Mouse (Mus musculus): ENCODE measurements around the gene Ppy. TPM values are rescaled to one million over a fixed set of nuclear protein-coding genes. Genes with fewer than 3 reads are reported as not detected.

Gene Ppy
- polyA plus RNA-seq, 1 experiment from 2014 or later, result not detected

GRCm38 (mm10) chr11:102117386-102117785, 16.3 kb upstream of the Ppy start:
- 74% methylated on average over 6 of the region's 6 CpGs for WGBS
- H3K4me1 ChIP-seq, result no peaks in the 10 kb centered on the region
- H3K9ac ChIP-seq, result no peak overlapping the region
- H3K27ac ChIP-seq (replicated peaks), result no peak overlapping the region
- no peaks in the 10 kb centered on the region for H3K9me3 ChIP-seq (replicated peaks)
- peaks cover 6% of the 10 kb centered on the region; the same call in 1 of the 2 replicates for H3K27me3 ChIP-seq
- no peak for ATAC-seq (ENCODE audit: insufficient number of reproducible peaks, low FRiP score, low TSS enrichment, low read depth)
- H3K36me3 ChIP-seq, result no peaks in the 10 kb centered on the region
- no peak overlapping the region for H3K4me3 ChIP-seq (replicated peaks)
- no peak overlapping the region for H3K4me2 ChIP-seq (replicated peaks)

DNA sequence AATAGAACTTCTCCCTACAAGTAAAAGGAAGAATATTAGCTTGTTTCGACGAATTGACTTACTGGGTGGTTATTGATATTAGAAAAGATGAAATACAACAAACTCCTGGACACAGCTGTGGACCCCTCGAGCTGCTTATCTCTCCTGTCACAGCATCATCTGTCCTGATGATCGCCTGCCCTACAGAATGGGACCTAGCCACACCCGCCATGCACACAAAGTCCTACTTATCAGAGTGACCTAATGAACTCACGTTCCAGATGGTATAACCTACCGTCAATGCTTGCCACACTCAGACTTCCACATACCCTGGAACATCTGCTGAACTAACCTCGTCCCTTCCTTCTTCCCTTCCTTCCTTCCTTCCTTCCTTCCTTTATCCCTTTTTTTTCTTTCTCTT, 15.1 kb upstream of the Ppy start:
- Histone ChIP-seq H3K27me3 (peaks cover 6% of the 10 kb centered on the region; the same call in 1 of the 2 replicates), H3K4me2 (replicated peaks) (no peak overlapping the region), H3K9me3 (replicated peaks) (no peaks in the 10 kb centered on the region), H3K9ac (no peak overlapping the region), H3K4me3 (replicated peaks) (no peak overlapping the region), H3K36me3 (no peaks in the 10 kb centered on the region), H3K27ac (replicated peaks) (no peak overlapping the region), H3K4me1 (no peaks in the 10 kb centered on the region)
- WGBS, result 72% methylated on average over 8 of the region's 8 CpGs
- ATAC-seq (ENCODE audit: insufficient number of reproducible peaks, low FRiP score, low TSS enrichment, low read depth), result no peak

DNA sequence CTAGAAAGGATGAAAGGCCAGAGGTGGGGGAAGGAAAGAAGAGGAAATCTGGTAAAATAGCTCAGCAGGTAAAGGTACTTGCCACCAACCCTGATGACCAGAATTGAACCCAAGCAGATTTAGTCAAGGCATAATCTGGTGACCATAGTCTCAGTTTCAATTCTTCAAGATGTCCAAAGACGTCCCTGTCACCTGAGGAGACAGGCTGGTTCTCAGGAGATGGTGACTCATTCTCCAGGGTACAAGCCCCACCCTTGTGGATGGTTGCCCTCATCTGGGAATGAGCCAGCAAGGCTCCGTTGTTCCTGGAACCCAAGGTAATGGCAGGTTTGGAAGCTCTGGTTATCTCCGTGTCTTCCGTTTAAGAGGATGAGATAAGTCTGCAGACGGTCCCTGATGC, 10.5 kb upstream of the Ppy start:
- no peak overlapping the region for H3K9ac ChIP-seq
- H3K4me3 ChIP-seq (replicated peaks), result no peak overlapping the region
- H3K4me2 ChIP-seq (replicated peaks), result no peak overlapping the region
- H3K4me1 ChIP-seq, result peaks cover 6% of the 10 kb centered on the region
- ATAC-seq (ENCODE audit: insufficient number of reproducible peaks, low FRiP score, low TSS enrichment, low read depth), result no peak
- no peaks in the 10 kb centered on the region for H3K36me3 ChIP-seq
- 73% methylated on average over 5 of the region's 5 CpGs for WGBS
- H3K27ac ChIP-seq (replicated peaks), result no peak overlapping the region
- H3K27me3 ChIP-seq, result peaks cover 34% of the 10 kb centered on the region
- H3K9me3 ChIP-seq (replicated peaks), result no peaks in the 10 kb centered on the region

- WGBS, result 4% methylated on average over 9 of the region's 9 CpGs
- Histone ChIP-seq H3K9me3 (replicated peaks) (no peaks in the 10 kb centered on the region), H3K4me1 (peaks cover 6% of the 10 kb centered on the region), H3K4me2 (replicated peaks) (peak within 1 kb of the TSS; percentile 24), H3K27me3 (peaks cover 59% of the 10 kb centered on the region), H3K36me3 (no peaks in the 10 kb centered on the region), H3K27ac (replicated peaks) (no peak within 1 kb of the TSS), H3K9ac (no peak within 1 kb of the TSS), H3K4me3 (replicated peaks) (peak within 1 kb of the TSS; percentile 9; the same call in 1 of the 2 replicates)
- ATAC-seq (ENCODE audit: insufficient number of reproducible peaks, low FRiP score, low TSS enrichment, low read depth), result no peak
Observed at GRCm38 (mm10) chr11:102107732-102108131, 6.6 kb upstream of the Ppy start, which contains the start of gene Pyy. TSS of gene Pyy (minus strand) at chr11:102107832.

DNA sequence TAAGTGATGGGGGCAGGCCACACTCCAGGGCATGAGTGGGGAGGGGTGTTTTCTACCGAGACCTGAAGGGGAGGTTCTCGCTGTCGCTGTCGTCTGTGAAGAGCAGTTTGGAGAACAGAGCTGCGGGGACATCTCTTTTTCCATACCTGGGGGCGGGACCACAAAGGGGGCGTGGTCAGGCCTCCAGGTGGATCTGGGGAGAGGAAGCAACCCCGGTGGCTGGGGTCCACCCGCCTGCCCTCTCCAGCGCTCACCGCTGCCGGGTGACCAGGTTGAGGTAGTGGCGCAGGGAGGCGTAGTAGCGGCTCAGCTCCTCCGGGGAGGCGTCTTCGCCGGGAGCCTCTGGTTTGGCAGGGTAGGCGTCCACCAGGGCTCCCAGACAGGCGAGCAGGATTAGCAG, 5.8 kb upstream of the Ppy start:
- H3K9me3 ChIP-seq (replicated peaks), result no peaks in the 10 kb centered on the region
- H3K36me3 ChIP-seq, result no peaks in the 10 kb centered on the region
- H3K27ac ChIP-seq (replicated peaks), result no peak overlapping the region
- ATAC-seq (ENCODE audit: insufficient number of reproducible peaks, low FRiP score, low TSS enrichment, low read depth), result no peak
- peak overlapping the region; percentile 24 for H3K4me2 ChIP-seq (replicated peaks)
- WGBS, result 1% methylated on average over 21 of the region's 21 CpGs
- peaks cover 64% of the 10 kb centered on the region for H3K27me3 ChIP-seq
- peaks cover 12% of the 10 kb centered on the region for H3K4me1 ChIP-seq
- no peak overlapping the region for H3K9ac ChIP-seq
- peak overlapping the region; percentile 9; the same call in 1 of the 2 replicates for H3K4me3 ChIP-seq (replicated peaks)

DNA sequence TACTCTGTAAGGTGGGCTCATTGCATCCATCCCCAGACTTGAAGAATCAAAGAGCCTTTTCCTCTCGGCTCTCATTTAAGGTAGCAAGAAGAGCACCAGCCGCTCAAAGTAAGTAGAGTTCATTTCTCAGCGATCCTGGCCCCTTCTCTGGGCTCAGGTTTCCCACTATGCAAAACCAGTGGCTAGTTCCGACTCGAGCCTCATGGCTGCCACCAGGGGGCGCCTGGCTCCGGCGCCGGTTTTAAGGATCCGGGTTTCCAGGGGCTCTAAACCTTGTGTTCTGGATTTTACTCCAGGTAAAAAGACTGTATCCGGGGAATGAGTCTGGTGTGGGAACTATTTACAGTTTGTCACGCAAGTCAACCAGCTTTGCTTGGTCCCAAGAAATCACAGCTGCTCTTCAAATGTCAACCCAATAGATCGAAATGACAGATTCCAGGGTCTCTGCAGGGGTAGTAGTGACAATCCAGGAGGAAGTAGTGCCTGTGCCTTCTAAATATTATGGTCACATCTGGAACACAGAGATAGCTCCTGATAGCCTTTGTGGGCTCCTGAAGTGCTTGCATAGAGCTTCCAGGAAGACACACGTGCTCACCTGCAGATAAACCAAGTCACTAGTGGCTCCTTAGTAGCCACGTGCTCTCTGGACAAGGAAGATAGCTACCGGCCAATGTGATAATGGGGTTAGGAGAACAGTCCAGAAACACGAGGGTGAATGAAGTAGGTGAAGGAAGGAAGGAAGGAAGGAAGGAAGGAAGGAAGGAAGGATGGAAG, 1.6 kb upstream of the Ppy start:
- ATAC-seq (ENCODE audit: insufficient number of reproducible peaks, low FRiP score, low TSS enrichment, low read depth), result no peak
- Histone ChIP-seq H3K27ac (replicated peaks) (no peak overlapping the region), H3K4me2 (replicated peaks) (no peak overlapping the region), H3K27me3 (peaks cover 65% of the 10 kb centered on the region), H3K9ac (no peak overlapping the region), H3K36me3 (no peaks in the 10 kb centered on the region), H3K4me3 (replicated peaks) (no peak overlapping the region), H3K4me1 (peaks cover 13% of the 10 kb centered on the region), H3K9me3 (replicated peaks) (no peaks in the 10 kb centered on the region)
- 18% methylated on average over 17 of the region's 17 CpGs for WGBS

- Histone ChIP-seq H3K9me3 (replicated peaks) (no peaks in the 10 kb centered on the region), H3K27me3 (peaks cover 18% of the 10 kb centered on the region), H3K36me3 (no peaks in the 10 kb centered on the region), H3K4me3 (replicated peaks) (peak overlapping the region; percentile 35), H3K9ac (peak overlapping the region; percentile 21; the same call in 1 of the 2 replicates), H3K4me1 (peaks cover 15% of the 10 kb centered on the region), H3K27ac (replicated peaks) (no peak overlapping the region), H3K4me2 (replicated peaks) (peak overlapping the region; percentile 56)
- 6% methylated on average over 18 of the region's 18 CpGs for WGBS
- ATAC-seq (ENCODE audit: insufficient number of reproducible peaks, low FRiP score, low TSS enrichment, low read depth), result peak; percentile 88
Observed at GRCm38 (mm10) chr11:102096887-102097391, 4.2 kb downstream of the Ppy start.

- Histone ChIP-seq H3K9me3 (replicated peaks) (no peaks in the 10 kb centered on the region), H3K9ac (no peak overlapping the region), H3K4me3 (replicated peaks) (peak overlapping the region; percentile 35; the same call in 1 of the 2 replicates), H3K4me2 (replicated peaks) (peak overlapping the region; percentile 56), H3K27me3 (peaks cover 13% of the 10 kb centered on the region), H3K36me3 (no peaks in the 10 kb centered on the region), H3K27ac (replicated peaks) (no peak overlapping the region), H3K4me1 (peaks cover 14% of the 10 kb centered on the region)
- no peak for ATAC-seq (ENCODE audit: insufficient number of reproducible peaks, low FRiP score, low TSS enrichment, low read depth)
- WGBS, result 68% methylated on average over 5 of the region's 5 CpGs
Observed at GRCm38 (mm10) chr11:102096446-102096845, 4.7 kb downstream of the Ppy start.

DNA sequence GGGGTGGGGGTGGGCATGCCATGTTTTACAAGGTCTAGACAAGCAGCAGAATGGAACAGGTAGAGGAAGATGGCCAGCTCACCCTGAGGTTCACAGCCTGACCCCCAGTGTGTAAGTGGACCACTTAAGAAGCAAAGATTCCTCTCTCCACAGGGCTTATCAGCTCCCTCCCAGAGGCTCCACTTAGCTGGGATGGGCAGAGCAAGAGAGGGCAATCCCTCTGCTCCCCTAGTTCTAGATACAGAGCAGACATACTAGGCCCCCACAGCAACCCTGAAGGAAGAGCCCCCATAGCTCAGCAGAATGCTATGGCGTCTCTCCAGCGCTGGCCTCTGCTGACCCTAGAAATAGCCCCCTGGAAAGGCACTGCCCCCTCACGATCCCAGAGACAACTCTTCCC, 5.4 kb downstream of the Ppy start:
- Histone ChIP-seq H3K9ac (no peak overlapping the region), H3K4me1 (peaks cover 14% of the 10 kb centered on the region), H3K4me2 (replicated peaks) (no peak overlapping the region), H3K9me3 (replicated peaks) (no peaks in the 10 kb centered on the region), H3K4me3 (replicated peaks) (no peak overlapping the region), H3K27me3 (peaks cover 6% of the 10 kb centered on the region; the same call in 1 of the 2 replicates), H3K27ac (replicated peaks) (no peak overlapping the region), H3K36me3 (no peaks in the 10 kb centered on the region)
- 67% methylated on average over 3 of the region's 3 CpGs for WGBS
- no peak for ATAC-seq (ENCODE audit: insufficient number of reproducible peaks, low FRiP score, low TSS enrichment, low read depth)

DNA sequence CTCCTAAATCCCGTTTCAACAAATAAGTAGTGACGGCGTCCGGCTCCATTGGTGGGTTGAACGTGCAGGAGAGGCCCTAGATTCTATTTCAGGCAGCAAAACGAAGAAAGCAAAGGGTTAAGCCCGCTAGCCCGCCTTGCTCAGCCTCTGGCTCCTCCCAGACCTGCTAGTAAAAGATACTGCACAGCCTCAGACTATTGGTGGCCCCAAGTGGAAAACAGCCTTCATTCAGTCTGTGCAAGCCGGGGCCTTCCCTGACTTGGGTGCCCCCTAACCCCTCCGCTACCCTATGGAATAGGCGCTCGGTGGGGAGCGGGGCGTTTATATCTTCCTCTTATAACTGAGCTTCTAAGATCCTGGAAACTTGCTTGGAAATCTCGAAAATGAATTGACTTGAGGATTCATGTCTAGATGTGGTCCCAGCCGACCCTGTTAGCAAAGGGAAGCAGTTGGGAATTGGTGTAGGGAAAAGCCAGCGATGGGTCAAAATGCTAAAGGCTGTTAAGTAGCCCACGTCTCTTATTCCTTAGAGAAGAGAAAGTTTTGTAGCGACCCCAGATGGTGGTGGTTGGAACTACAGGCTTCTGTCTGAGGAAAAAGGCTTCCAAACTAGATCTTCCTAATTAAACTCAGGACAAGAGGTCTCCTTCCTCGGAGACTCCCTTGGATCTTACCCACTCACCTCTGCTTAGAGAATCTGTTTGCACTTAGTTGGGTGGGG, 11.9 kb downstream of the Ppy start:
- H3K36me3 ChIP-seq, result no peaks in the 10 kb centered on the region

More for the DNA sequence above, 11.9 kb downstream of the Ppy start:
- Histone ChIP-seq H3K4me1 (peaks cover 33% of the 10 kb centered on the region), H3K4me3 (replicated peaks) (peak overlapping the region; percentile 66), H3K9me3 (replicated peaks) (no peaks in the 10 kb centered on the region), H3K4me2 (replicated peaks) (peak overlapping the region; percentile 92), H3K9ac (0 out of 2 replicates have a peak overlapping the region, but pooled peaks have one; percentile 55), H3K27ac (replicated peaks) (peak overlapping the region; percentile 89), H3K27me3 (no peaks in the 10 kb centered on the region; the same call in 1 of the 2 replicates)
- WGBS, result under 1% methylated on average over 20 of the region's 20 CpGs
- peak; percentile 40; the same call in 1 of the 2 replicates for ATAC-seq (ENCODE audit: insufficient number of reproducible peaks, low FRiP score, low TSS enrichment, low read depth)

Measured in embryonic facial prominence, embryonic 15.5 days (tissue).